Mouse (Mus musculus): ENCODE measurements around the gene Arhgap8.
A peak's percentile ranks its signal among the peaks of the same experiment; 100 is the strongest.

Gene Arhgap8

DNA sequence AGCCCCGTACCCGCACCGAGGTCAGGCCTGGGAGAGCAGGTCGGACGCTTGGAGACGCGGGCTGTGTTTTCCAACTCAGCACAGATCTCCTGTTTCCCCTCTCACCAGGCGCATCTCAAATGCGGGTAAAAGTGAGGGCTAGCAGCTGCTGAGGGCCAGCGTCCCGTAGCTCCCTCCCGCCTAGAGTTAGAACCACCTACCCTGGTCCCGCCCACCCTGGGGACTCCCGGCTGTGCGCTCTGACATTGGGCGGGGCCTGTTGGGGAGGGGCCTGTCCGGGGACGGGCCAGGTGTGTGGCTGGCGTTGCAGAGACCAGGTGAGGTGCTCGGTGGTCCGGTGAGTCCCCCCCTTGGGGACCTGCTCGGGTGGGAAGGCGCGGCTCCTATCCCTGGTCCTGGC, at the start of gene Arhgap8:
TSS of gene Arhgap8 (plus strand) at position 262 of the 400 bp plus-strand sequence.
- peak; percentile 46 to 63 for DNase-seq

DNA sequence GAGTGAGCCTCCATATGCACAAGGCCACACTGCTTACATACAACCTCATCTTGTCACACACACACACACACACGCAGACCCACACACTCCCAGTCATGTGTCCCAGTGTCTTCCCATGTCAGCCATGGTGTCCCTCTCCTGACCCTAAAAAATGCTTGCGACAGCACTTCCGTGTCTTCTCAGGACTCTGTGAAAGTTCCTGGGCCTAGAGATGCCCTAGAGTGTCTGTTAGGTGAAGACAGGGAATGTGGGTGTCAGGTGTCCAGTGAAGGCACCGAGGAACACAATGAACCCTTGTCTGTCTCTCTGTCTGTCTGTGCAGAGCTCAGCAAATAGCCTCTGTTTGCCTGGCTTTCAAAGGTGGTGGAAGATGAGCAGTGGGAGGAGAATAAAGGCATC, 49.2 kb upstream of the Arhgap8 start:
- no peak for DNase-seq

DNA sequence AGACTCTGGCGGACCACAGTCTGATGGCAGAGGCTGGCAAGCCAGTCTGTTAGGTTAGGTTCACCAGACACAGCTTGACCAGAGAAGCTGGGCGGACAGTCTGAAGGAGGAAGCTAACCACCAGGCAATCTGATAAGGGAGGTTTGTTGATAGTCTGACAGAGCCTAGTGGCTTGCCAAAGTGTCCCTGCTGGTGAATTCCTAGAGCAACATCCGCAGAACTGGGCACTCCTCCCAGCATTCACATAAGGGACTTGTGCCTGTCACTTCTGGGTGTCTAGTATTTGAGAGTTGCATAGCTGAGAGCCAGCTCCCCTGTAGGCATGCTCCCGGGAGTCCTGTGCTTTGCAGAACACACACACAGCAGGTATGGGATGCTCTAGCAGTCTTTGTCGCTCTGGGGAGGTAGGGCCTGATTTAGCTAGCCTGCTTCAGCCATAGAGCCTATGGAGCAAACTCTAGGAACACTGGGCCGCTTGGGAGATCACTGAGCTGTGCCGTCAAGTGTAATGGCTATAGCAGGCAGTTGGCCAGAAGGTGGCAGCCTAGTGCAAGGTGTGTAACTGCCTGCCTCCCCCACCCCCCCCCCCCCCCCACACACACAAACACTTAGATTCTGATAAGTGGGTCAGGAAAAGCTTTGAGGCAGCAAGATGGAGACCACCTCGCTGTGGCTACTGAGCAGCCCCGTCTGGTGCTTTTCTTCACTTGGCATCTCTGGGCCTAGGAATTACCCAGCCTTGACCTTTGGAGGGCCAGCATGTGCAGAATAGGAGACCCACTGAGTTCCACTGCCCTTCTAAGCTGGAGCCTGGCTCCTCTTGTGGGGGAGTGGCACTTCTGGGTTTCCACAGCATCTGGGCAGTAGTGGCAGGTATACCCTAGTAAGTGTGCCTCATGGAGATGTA, 48.2 kb upstream of the Arhgap8 start:
- peak; percentile 42 to 76 for DNase-seq

DNA sequence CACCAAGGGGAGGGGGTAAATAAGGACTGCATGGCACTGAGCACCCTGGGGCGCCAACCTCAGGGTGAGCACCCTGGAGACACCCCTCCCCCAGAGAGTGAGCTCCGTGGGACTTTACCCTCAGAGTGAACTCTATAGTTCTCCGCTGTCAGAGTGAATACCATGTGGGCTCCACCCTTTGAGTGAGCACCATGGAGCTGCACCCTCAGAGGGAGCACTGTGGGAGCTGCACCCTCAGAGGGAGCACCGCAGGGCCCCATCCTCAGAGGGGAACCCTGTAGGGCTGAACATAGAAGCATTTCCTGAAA, 47.6 kb upstream of the Arhgap8 start:
- DNase-seq = no peak

DNA sequence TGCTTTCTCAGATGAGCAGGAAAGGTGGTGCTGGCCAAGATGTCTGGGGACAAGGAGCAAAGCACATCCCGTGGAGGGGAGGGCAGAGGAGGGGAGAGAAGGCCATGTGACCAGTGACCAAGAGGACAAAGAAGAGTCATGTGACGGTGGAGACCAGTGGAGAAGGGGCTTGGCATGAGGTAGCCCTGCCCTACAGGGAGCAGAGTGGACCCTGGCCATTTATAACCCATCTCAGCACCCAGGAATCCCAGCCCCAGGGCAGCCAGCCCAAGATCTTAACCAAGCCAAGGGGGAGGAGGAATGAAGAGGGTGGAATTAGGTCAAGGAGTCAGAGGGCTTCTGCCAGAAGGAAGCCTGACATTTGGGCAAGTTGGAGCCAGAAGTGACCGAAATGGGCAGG, 47.2 kb upstream of the Arhgap8 start:
- no peak for DNase-seq

DNA sequence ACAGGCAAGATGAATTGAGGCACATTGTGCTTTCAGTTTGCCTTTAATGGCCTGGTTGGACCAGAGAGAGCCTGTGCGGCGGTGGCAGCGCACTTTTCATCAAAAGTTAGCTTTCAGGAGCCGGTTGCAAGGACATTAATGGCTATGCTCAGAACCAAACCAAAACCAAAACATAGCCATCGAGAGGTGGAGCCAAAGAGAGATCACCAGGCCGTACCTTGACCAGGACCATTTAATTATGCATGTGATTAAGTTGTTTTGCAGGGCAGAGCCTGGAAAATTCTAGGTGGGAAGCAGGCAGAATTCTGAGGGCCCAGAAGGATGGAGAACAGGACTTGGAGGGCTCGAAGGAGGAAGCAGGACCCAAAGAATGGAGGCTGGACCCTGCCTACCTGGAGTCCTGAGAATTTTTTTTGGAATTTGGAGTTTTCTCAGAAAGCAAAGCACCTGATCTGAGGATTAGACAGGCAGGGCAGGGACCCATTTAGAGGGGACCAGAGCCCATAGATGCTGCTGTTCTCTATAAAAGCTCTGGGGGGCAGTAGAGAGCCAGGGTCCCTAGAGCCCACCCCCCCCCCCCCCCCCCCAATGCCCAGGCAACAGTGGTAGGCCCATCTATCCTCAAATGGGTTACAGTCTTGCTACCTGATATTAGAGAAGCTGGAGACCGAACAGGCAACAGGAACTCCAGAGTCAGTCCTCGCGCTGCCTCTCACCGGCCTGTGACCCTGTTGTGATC, 45.4 kb upstream of the Arhgap8 start:
- no peak for DNase-seq

DNA sequence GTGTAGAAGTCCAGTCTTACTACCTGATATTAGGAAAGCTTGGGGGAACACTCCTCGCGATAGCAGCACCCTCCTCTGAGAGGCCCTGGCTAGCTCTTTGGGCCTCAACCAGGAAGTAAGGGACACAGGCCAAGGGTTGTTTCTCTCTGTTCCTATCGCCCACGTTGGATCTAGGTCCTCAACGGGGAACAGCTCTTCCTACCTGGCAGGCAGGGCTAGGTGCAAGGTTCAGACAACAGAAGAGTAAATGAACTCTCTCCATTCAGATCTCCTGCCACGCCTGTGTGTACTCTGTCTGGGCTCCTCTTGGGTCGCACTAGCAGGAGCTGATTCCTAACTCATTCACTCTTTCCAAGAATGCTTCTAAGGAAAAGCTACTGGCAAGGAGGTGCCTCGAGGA, 44.5 kb upstream of the Arhgap8 start:
- no peak for DNase-seq

DNA sequence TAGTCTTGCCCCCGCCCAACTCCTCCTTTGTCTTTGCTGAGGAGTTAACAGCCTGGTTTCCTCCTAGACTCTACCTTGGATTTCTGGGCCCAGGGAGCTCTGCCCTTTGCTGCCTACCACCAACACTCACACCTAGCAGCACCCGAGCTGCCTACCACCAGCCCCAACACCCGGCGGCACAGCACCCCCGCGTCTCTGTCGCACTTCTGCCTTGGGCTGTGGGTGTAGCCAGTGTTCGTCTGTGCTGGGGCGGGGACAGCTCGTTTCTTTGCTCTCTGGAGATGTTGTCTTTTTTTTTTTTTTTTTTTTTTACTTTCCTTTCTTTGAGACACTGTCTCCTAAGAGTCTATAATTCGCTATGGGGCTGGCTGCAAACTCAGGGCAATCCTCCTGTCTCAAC, 41.9 kb upstream of the Arhgap8 start:
- no peak for DNase-seq

DNA sequence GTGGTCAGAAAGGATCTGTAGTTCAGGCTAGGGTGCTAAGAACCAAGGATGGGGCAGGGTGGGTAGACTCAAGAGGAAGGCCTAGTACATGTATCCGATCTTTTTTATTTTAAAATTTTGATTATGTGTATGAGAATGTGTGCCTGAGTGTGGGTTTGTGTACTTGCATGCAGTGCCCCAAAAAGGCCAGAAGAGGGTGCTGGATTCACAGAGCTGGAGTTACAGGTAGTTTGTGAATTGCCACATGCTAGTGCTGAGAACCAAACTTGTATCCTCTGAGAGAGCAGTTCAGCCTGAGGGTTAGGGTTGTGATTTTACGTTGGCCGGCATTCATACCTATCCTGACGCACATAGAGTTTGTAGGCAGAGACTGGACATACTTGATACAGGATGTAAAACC, 40.8 kb upstream of the Arhgap8 start:
- DNase-seq = no peak

DNA sequence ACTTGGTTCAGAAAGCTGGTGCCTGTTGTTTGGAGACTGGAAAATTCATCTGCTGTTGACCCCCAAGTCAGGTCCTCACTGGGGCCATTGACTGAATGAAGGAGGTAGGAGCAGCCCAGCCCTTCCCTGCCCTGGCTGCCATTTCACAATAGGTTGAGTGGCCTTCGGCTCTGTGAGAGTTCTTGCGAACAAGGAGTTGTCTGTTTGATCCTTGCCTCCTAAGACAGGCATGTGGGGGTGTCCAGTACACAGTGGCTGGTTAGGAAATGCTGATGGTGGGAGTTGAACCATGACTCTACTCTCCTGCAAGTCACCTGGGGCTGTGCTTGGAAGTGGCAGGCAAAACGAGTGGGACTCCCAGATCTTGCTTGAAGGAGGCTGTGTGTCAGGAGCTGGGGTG, 40.1 kb upstream of the Arhgap8 start:
- no peak for DNase-seq

DNA sequence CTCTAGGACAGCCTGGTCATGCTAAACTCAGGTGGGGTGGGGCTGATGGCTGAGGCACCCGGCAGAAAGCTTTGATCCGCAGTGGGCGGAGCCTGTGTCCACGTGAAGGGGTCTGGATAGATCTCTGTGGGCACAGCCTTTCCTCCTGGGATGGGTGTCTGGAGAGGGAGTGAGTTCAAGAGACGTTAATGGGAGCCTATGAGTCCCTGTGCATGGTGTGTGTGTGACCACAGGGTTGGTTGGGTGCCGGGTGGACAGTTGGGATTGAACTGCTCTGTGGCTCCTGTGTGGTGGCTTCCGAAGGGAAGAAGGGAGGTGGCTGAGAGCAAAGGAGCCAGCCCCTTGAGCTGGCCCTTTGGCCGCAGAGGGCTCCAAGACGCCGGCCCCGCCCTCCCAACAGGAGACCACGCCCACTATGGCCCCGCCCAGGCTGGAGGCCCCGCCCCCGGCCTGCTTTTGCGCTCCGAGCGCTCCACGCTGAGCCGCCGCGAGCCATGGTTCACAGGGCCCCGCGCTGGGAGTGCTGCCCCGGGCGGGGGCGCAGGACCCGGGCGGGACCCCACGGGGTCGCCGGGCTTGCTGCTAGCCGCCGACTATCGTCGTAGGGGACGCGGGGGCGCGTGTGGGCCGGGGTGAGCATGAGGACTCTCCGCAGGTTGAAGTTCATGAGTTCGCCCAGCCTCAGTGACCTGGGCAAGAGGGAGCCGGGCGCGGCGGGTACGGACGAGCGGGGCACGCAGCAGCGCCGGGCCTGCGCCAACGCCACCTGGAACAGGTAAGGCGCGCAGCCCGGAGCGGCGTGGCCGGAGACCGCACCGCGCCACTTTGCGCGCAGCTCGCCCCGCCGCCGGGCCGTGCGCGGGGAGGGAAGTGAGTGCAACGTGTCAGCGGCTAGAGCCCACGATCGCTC, 39.1 kb upstream of the Arhgap8 start:
- DNase-seq = peak; percentile 92 to 98

DNA sequence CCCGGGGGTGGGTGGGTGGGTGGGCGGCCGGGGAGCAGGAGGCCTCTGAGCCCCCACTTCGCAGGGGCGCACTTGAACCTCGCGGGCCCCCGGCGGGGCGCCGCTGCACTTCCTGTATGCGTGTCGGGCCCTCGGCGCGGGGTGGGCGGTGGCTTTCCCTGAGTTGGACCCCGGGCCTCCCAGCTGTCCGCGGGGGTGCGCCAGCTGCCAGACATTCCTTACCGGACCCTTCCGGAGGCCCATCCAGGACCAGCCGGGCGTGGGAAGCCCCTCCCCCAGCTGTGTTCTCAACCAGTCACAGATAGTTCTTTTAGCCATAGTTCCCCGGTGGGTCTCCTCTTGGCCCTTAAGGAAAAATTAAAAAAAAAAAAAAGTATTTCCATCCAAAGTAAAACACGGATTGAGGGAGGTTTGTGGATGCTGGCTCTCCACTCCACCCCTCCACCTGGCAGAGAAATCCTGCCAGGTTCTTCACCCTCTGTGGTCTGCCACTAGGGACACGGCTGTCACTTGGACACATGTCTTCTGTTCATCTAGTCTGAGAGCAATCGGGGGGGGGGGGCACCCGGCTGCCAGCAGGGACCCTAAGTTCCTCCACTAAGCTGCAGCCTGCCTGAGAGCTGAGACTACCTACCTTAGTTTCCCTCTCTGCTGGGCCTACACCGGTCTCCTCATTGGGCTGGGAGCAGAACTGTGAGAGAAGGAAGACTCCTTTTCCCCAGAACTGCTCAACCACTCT, 38.2 kb upstream of the Arhgap8 start:
- peak; percentile 54 to 66 for DNase-seq

DNA sequence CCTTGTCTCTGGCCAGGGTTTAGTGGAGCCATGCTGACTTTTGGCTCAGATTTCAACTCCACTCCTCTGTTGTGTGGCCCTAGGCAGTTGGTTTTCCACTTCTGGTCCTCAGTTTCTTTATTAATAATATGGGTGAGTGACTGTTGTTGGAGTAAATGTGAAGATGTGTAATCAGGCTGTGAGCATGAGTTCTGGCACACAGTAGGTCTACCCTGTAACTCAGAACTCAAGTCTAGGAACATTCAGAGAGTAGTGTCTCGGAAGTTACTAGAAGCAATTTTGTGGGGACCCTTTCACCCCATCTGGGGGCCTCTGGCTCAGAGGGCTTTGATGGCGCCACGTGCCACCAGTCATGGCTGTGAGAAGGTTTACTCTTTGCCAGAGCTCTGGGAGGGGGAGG, 37.6 kb upstream of the Arhgap8 start:
- DNase-seq = no peak

DNA sequence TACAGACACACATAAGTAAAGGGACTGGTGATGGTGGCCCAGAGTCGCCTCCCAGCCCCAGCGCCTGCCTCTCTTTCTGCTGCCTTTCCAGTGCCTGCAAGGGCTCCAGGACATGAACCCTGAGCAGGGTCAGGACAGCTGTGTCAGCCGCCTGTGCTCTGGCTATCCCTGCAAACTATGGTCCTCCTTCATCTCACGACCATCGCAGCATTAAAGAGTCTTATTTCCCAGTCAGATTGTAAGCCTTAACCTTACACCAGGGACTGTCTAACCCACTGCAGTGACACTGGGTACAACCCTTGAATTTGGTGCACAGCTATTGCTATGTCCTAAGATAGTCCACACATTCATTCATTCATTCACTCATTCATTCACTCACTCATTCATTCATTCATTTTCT, 37.0 kb upstream of the Arhgap8 start:
- DNase-seq = no peak

DNA sequence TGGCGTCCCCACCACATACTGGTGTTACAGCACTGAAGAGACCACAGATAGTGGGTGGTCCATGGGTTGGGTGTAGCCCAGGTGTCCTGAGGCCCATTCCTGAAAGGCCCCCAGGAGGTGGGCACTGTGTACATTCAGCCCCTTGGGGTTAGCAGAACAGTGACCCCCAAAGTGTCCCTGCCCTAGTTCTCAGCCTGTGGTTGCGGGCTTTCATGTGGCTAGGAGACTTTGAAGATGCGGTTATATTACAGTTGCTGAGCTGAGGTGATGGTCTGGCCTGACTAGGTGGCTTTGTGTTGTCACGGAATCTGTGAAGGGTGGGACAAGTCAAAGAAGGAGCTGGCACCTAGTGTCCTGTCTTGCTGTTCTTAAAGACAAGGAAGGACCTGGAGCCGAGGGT, 35.3 kb upstream of the Arhgap8 start:
- no peak for DNase-seq

DNA sequence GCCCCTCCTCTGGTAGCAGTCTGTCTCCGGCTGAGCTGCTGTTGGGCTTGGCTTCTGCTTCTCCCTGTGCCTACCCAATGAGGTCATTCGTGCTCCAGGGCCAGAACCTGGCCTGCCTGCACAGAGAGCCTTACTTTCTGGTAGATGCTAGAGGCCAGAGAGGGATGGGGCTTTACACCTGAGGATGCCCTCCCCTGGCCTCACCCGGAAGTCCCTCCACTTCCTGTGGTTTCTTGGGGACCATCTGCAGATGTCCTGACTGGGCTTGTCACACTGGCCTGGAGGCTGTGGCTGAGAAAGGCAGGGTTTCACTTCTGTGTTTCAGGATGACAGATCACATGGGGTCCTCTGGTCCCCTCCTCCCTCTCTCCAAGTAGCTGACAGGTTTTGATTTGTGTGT, 34.4 kb upstream of the Arhgap8 start:
- DNase-seq = peak; percentile 67 to 84

DNA sequence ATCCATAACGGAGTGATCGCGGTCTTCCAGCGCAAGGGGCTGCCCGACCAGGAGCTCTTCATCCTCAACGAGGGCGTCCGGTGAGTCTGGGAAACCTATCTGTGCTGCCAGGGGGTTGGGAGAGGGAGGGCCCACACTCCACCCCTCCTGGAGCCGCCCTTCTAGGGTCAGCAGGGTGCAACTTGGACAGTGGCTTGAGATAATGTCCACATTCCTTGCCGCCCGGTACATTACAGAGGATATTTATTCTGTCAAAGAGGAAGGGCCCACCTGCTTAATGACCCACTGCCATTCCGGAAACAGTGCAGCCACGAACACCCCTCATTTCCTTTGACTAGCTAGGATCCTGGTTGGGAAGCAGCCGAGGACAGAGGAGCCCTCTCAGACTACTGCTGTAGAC, 31.9 kb upstream of the Arhgap8 start:
- no peak for DNase-seq

DNA sequence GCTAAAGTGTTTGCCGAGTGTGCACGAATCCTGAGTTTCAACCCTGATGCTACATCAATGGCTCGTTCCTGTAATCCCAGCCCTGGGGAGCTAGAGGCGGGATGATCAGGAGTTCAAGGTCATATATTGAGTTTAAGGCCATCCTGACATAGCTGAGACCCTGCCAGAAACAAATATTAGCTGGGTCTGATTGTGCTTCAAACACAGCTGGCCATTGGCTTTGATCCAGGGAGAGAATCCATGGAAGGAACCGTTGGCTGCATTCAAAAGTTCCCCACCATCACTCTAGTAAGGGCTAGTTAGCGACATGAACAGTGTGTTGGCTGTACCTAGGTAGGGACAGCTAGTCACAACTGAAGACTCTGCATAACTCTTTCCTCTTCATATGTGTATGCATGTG, 30.5 kb upstream of the Arhgap8 start:
- DNase-seq = no peak

DNA sequence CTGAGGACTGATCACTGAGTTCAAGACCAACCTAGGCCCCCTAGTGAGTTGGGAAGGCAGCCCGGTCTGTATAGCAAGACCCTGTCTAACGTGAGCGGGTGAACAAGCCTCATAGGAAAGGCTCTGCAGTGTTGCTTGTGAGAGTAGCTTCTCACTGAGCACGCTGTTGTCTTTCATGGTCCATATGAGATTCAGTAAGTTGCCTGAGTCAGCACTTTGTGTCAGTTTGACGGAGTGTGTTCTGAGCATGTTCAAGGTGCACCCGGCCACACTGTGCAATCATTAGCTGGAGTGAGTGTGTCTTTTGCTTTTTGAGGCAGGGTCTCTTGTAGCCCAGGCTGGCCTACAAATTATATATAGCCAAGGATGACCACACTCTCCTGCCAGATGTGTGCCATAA, 28.3 kb upstream of the Arhgap8 start:
- no peak for DNase-seq

DNA sequence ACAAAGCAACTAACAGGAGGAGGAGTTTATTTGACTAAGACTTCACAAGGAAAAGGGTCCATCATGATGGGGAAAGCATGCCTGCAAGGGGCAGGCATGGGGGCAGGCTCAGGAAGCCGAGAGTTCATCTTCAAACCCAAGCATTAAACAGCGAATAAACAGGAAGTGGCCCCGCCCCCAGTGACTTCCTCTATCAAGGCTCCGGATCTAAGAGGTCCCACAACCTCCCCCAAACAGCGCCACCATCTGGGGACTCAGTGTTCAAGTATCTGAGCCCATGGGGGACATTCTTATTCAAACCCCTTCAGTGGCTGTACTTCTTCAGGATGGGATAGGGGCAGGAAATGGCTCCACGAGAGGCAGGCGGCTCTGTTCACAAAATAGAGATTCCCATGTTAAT, 27.2 kb upstream of the Arhgap8 start:
- DNase-seq = peak; percentile 42 to 56

DNA sequence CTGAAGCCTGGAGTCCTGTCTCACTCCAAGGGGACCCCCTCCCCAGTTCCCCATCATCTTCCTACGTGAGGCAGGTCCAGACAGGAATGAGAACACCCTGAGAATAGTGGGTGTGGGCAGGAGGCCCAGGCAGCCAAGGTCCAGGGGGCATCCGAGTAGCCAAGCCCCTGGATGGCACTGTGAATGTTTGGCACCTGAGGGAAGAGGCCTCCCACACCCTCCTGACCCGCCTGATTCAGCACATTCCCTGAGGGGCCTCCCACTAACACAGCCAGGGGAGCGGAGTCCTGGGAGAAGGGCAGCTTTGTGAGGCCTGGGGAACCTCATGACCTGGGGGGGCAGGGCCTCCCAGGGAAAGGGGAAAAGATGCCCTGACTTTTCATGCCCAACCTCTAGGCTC, 23.8 kb upstream of the Arhgap8 start:
- DNase-seq = no peak

DNA sequence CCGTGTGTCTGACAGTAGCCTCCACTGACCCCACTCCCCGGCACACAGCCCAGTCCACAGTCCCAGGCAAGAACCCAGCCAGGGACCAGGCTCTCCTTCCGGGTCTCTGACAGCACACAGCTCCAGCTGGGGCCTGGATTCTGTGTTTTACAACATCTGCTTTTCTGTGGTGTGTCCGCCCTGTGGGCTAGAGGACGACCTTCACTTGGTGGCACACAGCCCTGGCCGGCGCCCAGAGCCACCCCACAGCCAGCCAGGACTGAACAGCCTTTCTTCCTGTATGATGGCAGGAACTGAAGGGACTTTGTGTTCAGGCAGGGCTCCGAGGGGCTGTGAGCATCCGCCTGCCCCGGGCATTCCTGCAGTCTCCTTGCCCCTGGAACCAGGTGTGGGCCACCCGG, 22.2 kb upstream of the Arhgap8 start:
- no peak for DNase-seq

DNA sequence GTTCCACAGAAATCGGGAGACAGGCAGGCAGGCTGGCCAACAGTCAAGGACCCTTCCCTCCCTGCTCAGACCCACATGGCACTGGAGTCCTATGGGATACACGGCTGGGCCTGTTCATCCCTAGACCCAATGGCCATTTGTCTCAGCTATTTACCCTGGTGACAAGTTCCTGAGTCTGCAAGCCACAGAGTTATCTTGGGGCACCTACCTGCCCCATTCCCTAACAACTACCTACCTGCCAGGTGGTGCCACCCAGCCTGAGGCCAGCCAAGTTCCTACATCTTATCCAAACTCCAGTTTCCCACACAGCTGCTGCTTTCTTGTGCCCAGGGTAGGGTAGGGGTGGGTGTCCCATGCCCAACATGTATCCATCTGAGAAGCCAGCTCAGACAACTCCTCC, 21.7 kb upstream of the Arhgap8 start:
- no peak for DNase-seq

Data from spleen, adult 18-20 months (tissue).